Mouse (Mus musculus): ENCODE results near the gene Mbd3. TPM values are rescaled to one million over a fixed set of nuclear protein-coding genes. Genes with fewer than 3 reads are reported as not detected.

Mbd3 gene
- total and polyA plus RNA-seq, 2 experiments from 2014 or later: 50.4 to 175 TPM

DNA sequence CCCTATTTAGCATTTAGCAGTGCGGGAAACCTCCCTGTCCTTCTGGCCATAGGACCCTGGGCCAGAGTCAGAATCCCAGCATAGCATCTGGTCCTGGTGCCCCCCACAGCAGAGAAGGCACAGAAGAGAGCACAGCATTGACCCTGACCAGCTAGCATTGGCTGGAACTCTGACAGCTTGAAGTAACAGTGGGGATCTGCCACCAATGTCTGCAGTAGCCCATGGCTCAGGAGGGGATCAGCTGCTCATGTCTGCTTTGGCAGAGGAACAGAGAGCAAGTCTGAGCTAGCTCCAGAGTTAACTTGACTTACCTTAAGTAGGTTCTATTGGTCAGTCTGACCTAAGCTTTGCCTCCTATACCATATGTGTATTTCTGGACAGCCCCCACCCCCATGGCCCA lies 18.5 kb upstream of the Mbd3 start:
- 0 out of 2 replicates have a peak, but pooled peaks cover 10% of the 10 kb centered on the region for H3K4me1 ChIP-seq (ENCODE audit: insufficient read depth, low read length)
- DNase-seq (ENCODE audit: low spot score): peak; percentile 58
- H3K36me3 ChIP-seq (ENCODE audit: insufficient read depth, low read length): peaks cover 58% of the 10 kb centered on the region

DNA sequence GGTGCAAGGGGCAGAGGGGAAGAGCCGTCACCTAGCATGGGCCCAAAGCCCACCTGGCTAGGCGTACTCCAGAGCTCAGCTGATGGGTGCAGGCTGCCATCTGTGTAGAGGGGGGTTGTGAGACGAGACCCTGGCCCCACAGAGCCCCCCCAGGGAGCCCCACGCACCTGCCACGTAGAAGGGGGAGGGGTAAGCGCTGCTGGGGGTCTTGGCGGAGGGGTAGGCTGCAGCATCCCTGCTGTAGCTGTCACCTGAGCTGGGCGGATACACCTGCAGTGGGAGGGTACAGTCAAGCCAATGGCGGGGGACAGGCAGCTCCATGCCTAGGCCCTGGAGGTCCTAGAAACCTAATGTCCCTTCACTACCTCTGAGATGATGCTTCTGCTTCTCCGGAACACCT lies 18.0 kb upstream of the Mbd3 start:
- H3K27me3 ChIP-seq (ENCODE audit: insufficient read depth, low read length): no peaks in the 10 kb centered on the region
- H3K4me1 ChIP-seq (ENCODE audit: insufficient read depth, low read length): 0 out of 2 replicates have a peak, but pooled peaks cover 10% of the 10 kb centered on the region
- DNase-seq (ENCODE audit: low spot score): no peak
- TF ChIP-seq CTCF (IDR thresholded peaks at IDR 0.05; ENCODE audit: low read depth): no peak
- H3K4me3 ChIP-seq (ENCODE audit: low read length): no peak overlapping the region
- H3K9ac ChIP-seq (replicated peaks; ENCODE audit: low read length): no peak overlapping the region
- 78% methylated on average over 10 of the region's 10 CpGs for WGBS
- no peak for ATAC-seq
- H3K4me2 ChIP-seq (ENCODE audit: low read depth, low read length): no peak overlapping the region
- peak overlapping the region; percentile 49; the same call in 1 of the 2 replicates for H3K27ac ChIP-seq
- no peaks in the 10 kb centered on the region for H3K9me3 ChIP-seq (ENCODE audit: low read length)
- H3K36me3 ChIP-seq (ENCODE audit: insufficient read depth, low read length): peaks cover 62% of the 10 kb centered on the region

More for the DNA sequence above, 18.5 kb upstream of the Mbd3 start:
- no peak overlapping the region for H3K9ac ChIP-seq (replicated peaks; ENCODE audit: low read length)
- no peaks in the 10 kb centered on the region for H3K27me3 ChIP-seq (ENCODE audit: insufficient read depth, low read length)
- TF ChIP-seq CTCF (IDR thresholded peaks at IDR 0.05; ENCODE audit: low read depth): no peak
- WGBS: 65% methylated on average over 1 of the region's 1 CpGs
- peak; percentile 36; the same call in 1 of the 2 replicates for ATAC-seq
- H3K4me3 ChIP-seq (ENCODE audit: low read length): no peak overlapping the region
- H3K9me3 ChIP-seq (ENCODE audit: low read length): no peaks in the 10 kb centered on the region
- H3K27ac ChIP-seq: peak overlapping the region; percentile 49; the same call in 1 of the 2 replicates
- H3K4me2 ChIP-seq (ENCODE audit: low read depth, low read length): no peak overlapping the region

DNA sequence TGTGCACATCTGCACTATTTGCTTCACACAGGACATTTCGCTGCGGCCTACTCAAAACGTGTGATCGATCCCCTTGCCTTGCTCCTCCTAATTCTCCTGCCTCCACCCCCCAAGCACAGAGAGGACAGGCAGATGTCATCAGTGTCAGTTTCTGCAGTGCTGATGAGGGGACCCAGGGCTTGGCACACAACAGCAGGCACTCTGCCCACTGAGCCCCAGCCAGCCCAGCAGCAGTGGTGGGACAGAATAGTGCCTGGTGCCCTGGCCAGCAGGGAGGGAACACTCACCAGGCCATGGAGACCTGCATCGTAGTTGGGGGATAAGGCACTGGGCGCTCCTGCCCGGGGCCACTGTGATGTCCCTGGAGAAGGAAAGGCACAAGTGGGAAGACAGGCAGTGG lies 16.2 kb upstream of the Mbd3 start:
- no peak overlapping the region for H3K27ac ChIP-seq
- H3K4me1 ChIP-seq (ENCODE audit: insufficient read depth, low read length): 0 out of 2 replicates have a peak, but pooled peaks cover 10% of the 10 kb centered on the region
- 71% methylated on average over 7 of the region's 7 CpGs for WGBS
- TF ChIP-seq CTCF (IDR thresholded peaks at IDR 0.05; ENCODE audit: low read depth): no peak
- H3K4me3 ChIP-seq (ENCODE audit: low read length): no peak overlapping the region
- H3K9me3 ChIP-seq (ENCODE audit: low read length): no peaks in the 10 kb centered on the region
- H3K4me2 ChIP-seq (ENCODE audit: low read depth, low read length): no peak overlapping the region
- H3K27me3 ChIP-seq (ENCODE audit: insufficient read depth, low read length): no peaks in the 10 kb centered on the region
- no peak for ATAC-seq
- H3K9ac ChIP-seq (replicated peaks; ENCODE audit: low read length): no peak overlapping the region
- H3K36me3 ChIP-seq (ENCODE audit: insufficient read depth, low read length): peaks cover 64% of the 10 kb centered on the region
- DNase-seq (ENCODE audit: low spot score): no peak

GRCm38 (mm10) chr10:80412656-80413541 lies 13.5 kb upstream of the Mbd3 start:
- H3K9ac ChIP-seq (replicated peaks; ENCODE audit: low read length): 0 out of 2 replicates have a peak overlapping the region, but pooled peaks have one; percentile 14
- peak; percentile 86 for DNase-seq (ENCODE audit: low spot score)
- no peak overlapping the region for H3K4me2 ChIP-seq (ENCODE audit: low read depth, low read length)
- H3K36me3 ChIP-seq (ENCODE audit: insufficient read depth, low read length): peaks cover 58% of the 10 kb centered on the region
- H3K27me3 ChIP-seq (ENCODE audit: insufficient read depth, low read length): no peaks in the 10 kb centered on the region
- no peaks in the 10 kb centered on the region for H3K9me3 ChIP-seq (ENCODE audit: low read length)
- WGBS: 67% methylated on average over 44 of the region's 44 CpGs
- peak overlapping the region; percentile 62 for H3K27ac ChIP-seq
- no peaks in the 10 kb centered on the region for H3K4me1 ChIP-seq (ENCODE audit: insufficient read depth, low read length)
- TF ChIP-seq CTCF (IDR thresholded peaks at IDR 0.05; ENCODE audit: low read depth): no peak
- ATAC-seq: peak; percentile 66
- H3K4me3 ChIP-seq (ENCODE audit: low read length): no peak overlapping the region

- no peak for ATAC-seq
- no peak for TF ChIP-seq CTCF (IDR thresholded peaks at IDR 0.05; ENCODE audit: low read depth)
These were observed 8.6 kb upstream of the Mbd3 start for GRCm38 (mm10) chr10:80407924-80408323.

DNA sequence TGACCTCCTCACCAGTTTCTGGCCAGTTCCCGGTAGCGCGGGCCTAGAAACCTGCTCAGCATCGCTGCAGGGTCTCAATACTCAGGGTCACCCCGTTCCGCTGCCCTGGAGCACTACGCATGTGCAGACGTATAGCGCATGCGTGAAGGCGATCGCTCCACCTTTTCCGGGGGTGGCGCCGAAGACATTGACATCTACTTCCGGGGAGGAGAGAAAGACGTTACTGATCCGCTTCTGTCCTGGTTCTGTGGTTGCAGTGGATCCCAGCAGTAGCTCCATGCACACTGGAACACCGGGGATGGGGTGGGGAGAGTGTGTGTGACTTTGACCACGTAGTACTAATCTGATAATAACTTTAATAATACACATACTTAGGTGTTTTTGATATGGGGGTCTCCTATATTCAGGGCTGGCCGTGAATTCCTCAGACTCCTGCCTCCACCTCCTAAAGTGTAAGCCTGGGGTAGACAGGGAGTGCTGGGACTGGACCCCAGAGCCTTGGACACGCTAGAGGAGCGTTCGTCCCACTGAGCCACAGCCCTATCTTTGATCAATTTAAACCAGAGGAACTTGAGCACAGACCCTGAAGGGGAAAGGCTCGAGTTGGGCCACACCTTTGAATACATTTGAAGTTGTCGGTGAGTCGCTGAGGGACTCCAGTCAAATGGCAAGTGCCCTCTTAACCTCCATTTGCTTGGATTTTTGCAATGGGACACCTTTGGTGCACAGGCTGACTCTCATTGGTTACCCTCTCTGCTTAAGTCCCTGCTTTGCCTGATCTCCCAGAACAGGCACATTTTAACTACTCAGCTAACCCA lies 7.5 kb upstream of the Mbd3 start, which contains the start of gene Uqcr11:
Gene Uqcr11, minus strand, starts transcription at position 147 of the 818 bp plus-strand sequence.
- Histone ChIP-seq H3K4me2 (ENCODE audit: low read depth, low read length) (peak within 1 kb of the TSS; percentile 97), H3K36me3 (ENCODE audit: insufficient read depth, low read length) (peaks cover 20% of the 10 kb centered on the region; the same call in 1 of the 2 replicates), H3K4me3 (ENCODE audit: low read length) (peak within 1 kb of the TSS; percentile 74), H3K4me1 (ENCODE audit: insufficient read depth, low read length) (peaks cover 8% of the 10 kb centered on the region), H3K9me3 (ENCODE audit: low read length) (no peaks in the 10 kb centered on the region), H3K27ac (peak within 1 kb of the TSS; percentile 84), H3K9ac (replicated peaks; ENCODE audit: low read length) (peak within 1 kb of the TSS; percentile 89), H3K27me3 (ENCODE audit: insufficient read depth, low read length) (no peaks in the 10 kb centered on the region)
- DNase-seq (ENCODE audit: low spot score) (peak; percentile 97), ATAC-seq (peak; percentile 88)
- TF ChIP-seq CTCF (IDR thresholded peaks at IDR 0.05; ENCODE audit: low read depth): no peak
- WGBS: 2% methylated on average over 27 of the region's 27 CpGs

More at GRCm38 (mm10) chr10:80407924-80408323, 8.6 kb upstream of the Mbd3 start:
- Histone ChIP-seq H3K4me2 (ENCODE audit: low read depth, low read length) (no peak overlapping the region), H3K4me1 (ENCODE audit: insufficient read depth, low read length) (peaks cover 8% of the 10 kb centered on the region), H3K9me3 (ENCODE audit: low read length) (no peaks in the 10 kb centered on the region), H3K9ac (replicated peaks; ENCODE audit: low read length) (no peak overlapping the region), H3K36me3 (ENCODE audit: insufficient read depth, low read length) (peaks cover 23% of the 10 kb centered on the region; the same call in 1 of the 2 replicates), H3K27ac (no peak overlapping the region), H3K4me3 (ENCODE audit: low read length) (no peak overlapping the region), H3K27me3 (ENCODE audit: insufficient read depth, low read length) (no peaks in the 10 kb centered on the region)
- 44% methylated on average over 4 of the region's 4 CpGs for WGBS
- DNase-seq (ENCODE audit: low spot score): no peak
